Mouse (Mus musculus) small intestine, adult 2 months (tissue): ENCODE measurements around the gene Olfr1095.

Source experiments
- CTCF ChIP-seq: fragments of 200-500 bp; IDR thresholded peaks from 2 replicates; pipeline ENCODE4 v1.5.1; 2012; ENCODE audit warnings: low read depth, mild to moderate bottlenecking, control low read depth, inconsistent platforms, low read length, moderate library complexity, mixed read lengths; ENCODE audit not compliant: insufficient replicate concordance, insufficient read length; ENCODE audit errors: extremely low read depth
- POLR2A ChIP-seq: fragments of 200-500 bp; IDR thresholded peaks from 2 replicates; pipeline ENCODE4 v1.6.1; 2012; ENCODE audit warnings: low read depth, mild to moderate bottlenecking, control low read depth, inconsistent platforms, low read length, moderate library complexity

DNA sequence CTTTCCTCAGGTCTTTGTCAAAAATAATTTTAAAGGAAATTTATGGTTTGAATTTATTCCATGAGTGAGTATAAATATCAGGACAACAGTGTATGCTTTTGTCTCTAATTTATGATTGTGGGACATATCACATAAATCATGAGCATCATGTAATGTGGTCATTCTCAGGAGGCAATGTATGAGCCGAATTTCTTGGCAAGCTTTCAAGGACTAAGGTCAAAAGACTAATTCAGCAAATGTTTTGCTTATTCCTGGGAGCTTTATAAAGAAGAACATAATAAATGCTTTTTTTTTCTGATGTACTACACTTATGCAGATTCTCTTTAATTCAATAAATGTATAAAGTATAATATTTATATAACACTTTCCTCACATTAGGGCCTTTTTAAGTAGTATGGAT, 23.2 kb upstream of the Olfr1095 start, which contains the start of gene Gm13723:
- TF ChIP-seq POLR2A (no peak), CTCF (no peak)
